In the genomic region with DNA sequence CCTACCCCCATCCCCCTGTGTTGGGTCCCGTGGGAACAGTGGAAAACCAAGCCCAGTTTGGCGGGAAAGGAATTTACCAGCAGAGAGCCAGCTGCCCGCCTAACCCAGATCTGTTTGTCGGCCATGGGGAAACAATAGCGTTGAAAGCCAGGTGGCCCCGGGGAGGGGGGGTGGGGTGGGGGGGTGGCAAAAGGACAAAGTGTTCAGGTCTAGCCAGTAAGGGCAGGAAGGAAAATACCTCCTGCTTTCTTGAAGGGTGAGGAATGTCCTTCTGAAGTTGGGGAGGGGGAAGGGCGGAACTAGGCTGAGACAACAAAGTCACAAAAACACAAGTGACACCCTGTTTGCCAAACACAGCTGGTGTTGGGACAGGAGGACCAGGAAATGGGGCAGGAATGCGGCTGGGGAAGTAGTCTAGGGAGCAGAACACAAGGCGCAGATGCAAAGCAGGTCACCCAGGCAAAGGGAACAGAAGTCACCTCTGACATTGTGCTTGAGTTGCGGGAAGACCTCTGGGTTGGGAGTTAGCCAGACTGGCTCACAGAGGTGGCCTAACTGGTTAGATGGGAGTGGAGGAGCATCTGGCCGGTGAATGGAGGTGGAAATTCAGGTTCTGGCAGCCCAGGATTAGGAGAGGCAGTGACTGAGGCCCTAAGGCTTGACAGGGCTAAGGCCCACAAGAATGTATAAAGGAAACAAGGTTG, we compare ENCODE assay signal across 8 mouse cellular contexts. TPM values are rescaled to one million over a fixed set of nuclear protein-coding genes. Genes with fewer than 3 reads are reported as not detected.
A peak's percentile ranks its signal among the peaks of the same experiment; 100 is the strongest.
DNase-seq lines count a peak whose midpoint lies in the region; ATAC-seq and TF ChIP-seq lines count a peak whose summit lies in the region.

No protein-coding gene starts in this region.

- H3K4me2 ChIP-seq in midbrain, embryonic 12.5 days (replicated peaks) = no peak overlapping the region
- H3K4me2 ChIP-seq in midbrain, embryonic 15.5 days = no peak overlapping the region
- H3K4me2 ChIP-seq in stomach, postnatal 0 days (replicated peaks; ENCODE audit: low read depth) = no peak overlapping the region

- no peaks in the 10 kb centered on the region for H3K9me3 ChIP-seq in midbrain, embryonic 12.5 days
- no peaks in the 10 kb centered on the region for H3K9me3 ChIP-seq in midbrain, embryonic 15.5 days
- H3K9me3 ChIP-seq in stomach, postnatal 0 days (ENCODE audit: control insufficient read depth, low read length) = no peaks in the 10 kb centered on the region

- DNase-seq in heart, adult 9 months (ENCODE audit: low spot score in 2 of 2) = peak; percentile 53 to 73
- peak; percentile 77 to 85 for DNase-seq in kidney, postnatal 25 days
- DNase-seq in stomach, postnatal 0 days (ENCODE audit: low spot score) = peak; percentile 87
- no peak for DNase-seq in spleen, adult 18-20 months
- DNase-seq in c-Kit-positive CD71-positive TER-119-positive erythroid progenitor cells, embryonic 14.5 days (ENCODE audit: low spot score) = no peak
- no peak for DNase-seq in cerebellum, adult 2 months

- no peak for TF ChIP-seq CTCF in stomach, postnatal 0 days (IDR thresholded peaks at IDR 0.05; ENCODE audit: low read depth)
- no peak for TF ChIP-seq CTCF in cerebellum, adult 2 months (IDR thresholded peaks at IDR 0.05; ENCODE audit: borderline replicate concordance, insufficient read depth, low read depth, low read length)

- peaks cover 8% of the 10 kb centered on the region for H3K4me1 ChIP-seq in midbrain, embryonic 12.5 days
- H3K4me1 ChIP-seq in midbrain, embryonic 15.5 days = no peaks in the 10 kb centered on the region
- no peaks in the 10 kb centered on the region for H3K4me1 ChIP-seq in stomach, postnatal 0 days (replicated peaks; ENCODE audit: control insufficient read depth, insufficient read depth)
- no peaks in the 10 kb centered on the region for H3K4me1 ChIP-seq in cerebellum, adult 2 months (ENCODE audit: control insufficient read depth, insufficient read depth, low read length)

- no peak for TF ChIP-seq EP300 in stomach, postnatal 0 days (optimal IDR thresholded peaks at IDR 0.05)

- peak; percentile 28; the same call in 1 of the 2 replicates for ATAC-seq in midbrain, embryonic 12.5 days (ENCODE audit: low FRiP score, low read depth)
- no peak for ATAC-seq in midbrain, embryonic 15.5 days (replicated peaks)
- ATAC-seq in stomach, postnatal 0 days (ENCODE audit: low FRiP score, low TSS enrichment) = peak; percentile 95

- H3K9ac ChIP-seq in midbrain, embryonic 12.5 days (replicated peaks) = 0 out of 2 replicates have a peak overlapping the region, but pooled peaks have one; percentile 2
- no peak overlapping the region for H3K9ac ChIP-seq in midbrain, embryonic 15.5 days
- no peak overlapping the region for H3K9ac ChIP-seq in stomach, postnatal 0 days (ENCODE audit: low read length)

- peaks cover 6% of the 10 kb centered on the region; the same call in 1 of the 2 replicates for H3K27me3 ChIP-seq in midbrain, embryonic 12.5 days
- no peaks in the 10 kb centered on the region for H3K27me3 ChIP-seq in midbrain, embryonic 15.5 days (replicated peaks)
- no peaks in the 10 kb centered on the region for H3K27me3 ChIP-seq in stomach, postnatal 0 days (ENCODE audit: control insufficient read depth, insufficient read depth, low read length)
- H3K27me3 ChIP-seq in cerebellum, adult 2 months (ENCODE audit: control insufficient read depth, insufficient read depth, low read length) = no peaks in the 10 kb centered on the region

- 26% methylated on average over 11 of the region's 11 CpGs for WGBS in midbrain, embryonic 12.5 days
- WGBS in midbrain, embryonic 15.5 days = 29% methylated on average over 11 of the region's 11 CpGs
- 29% methylated on average over 11 of the region's 11 CpGs for WGBS in stomach, postnatal 0 days
- WGBS in cerebellum, adult 2 months = 32% methylated on average over 11 of the region's 11 CpGs

- 0 out of 2 replicates have a peak overlapping the region, but pooled peaks have one; percentile 39 for H3K27ac ChIP-seq in midbrain, embryonic 12.5 days (replicated peaks)
- no peak overlapping the region for H3K27ac ChIP-seq in midbrain, embryonic 15.5 days
- H3K27ac ChIP-seq in stomach, postnatal 0 days (replicated peaks) = peak overlapping the region; percentile 76
- no peak overlapping the region for H3K27ac ChIP-seq in cerebellum, adult 2 months (ENCODE audit: insufficient read depth, low read length)

- peaks cover 23% of the 10 kb centered on the region for H3K36me3 ChIP-seq in midbrain, embryonic 12.5 days
- H3K36me3 ChIP-seq in midbrain, embryonic 15.5 days (replicated peaks) = no peaks in the 10 kb centered on the region
- H3K36me3 ChIP-seq in stomach, postnatal 0 days (ENCODE audit: control insufficient read depth, insufficient read depth, low read length) = no peaks in the 10 kb centered on the region

- H3K4me3 ChIP-seq in midbrain, embryonic 12.5 days = no peak overlapping the region
- no peak overlapping the region for H3K4me3 ChIP-seq in midbrain, embryonic 15.5 days
- no peak overlapping the region for H3K4me3 ChIP-seq in stomach, postnatal 0 days (ENCODE audit: low read depth, low read length)
- H3K4me3 ChIP-seq in cerebellum, adult 2 months (replicated peaks; ENCODE audit: insufficient read depth, low read depth, low read length) = no peak overlapping the region

- TF ChIP-seq POLR2A in cerebellum, adult 2 months (IDR thresholded peaks at IDR 0.05; ENCODE audit: borderline replicate concordance, insufficient read depth, low read length) = no peak

RNA-seq across cellular contexts. Expression of gene Mthfd1l, which starts 31.7 kb away (rescaled TPM):
- polyA plus RNA-seq in midbrain, embryonic 12.5 days (2016; fragmentation: Nextera tagmentation; extraction: Ambion mirVana) = 11.4 and 11.7 TPM in 2 replicates
- 6.0 TPM in 2 replicates for polyA plus RNA-seq in midbrain, embryonic 15.5 days (2015; fragmentation: Nextera tagmentation; extraction: Ambion mirVana)
- 5.4 and 5.5 TPM in 2 replicates for polyA plus RNA-seq in stomach, postnatal 0 days (2015; fragmentation: Nextera tagmentation; extraction: Ambion mirVana)
- 12.5 and 12.6 TPM in 2 replicates for polyA plus RNA-seq in cerebellum, adult 2 months (2012; rRNA removed)

Comparison
In these comparisons a context has a peak if more than half of its experiments do, and no peak if none do; other contexts are left out.
1. H3K27ac ChIP-seq: peak in midbrain, embryonic 12.5 days (single experiment) and stomach, postnatal 0 days (single experiment); none in midbrain, embryonic 15.5 days (single experiment) and cerebellum, adult 2 months (single experiment).
2. DNase-seq: peak in heart, adult 9 months (2 of 2), kidney, postnatal 25 days (2 of 2) and stomach, postnatal 0 days (single experiment); none in spleen, adult 18-20 months (0 of 2), c-Kit-positive CD71-positive TER-119-positive erythroid progenitor cells, embryonic 14.5 days (single experiment) and cerebellum, adult 2 months (0 of 2).